In the genomic region with DNA sequence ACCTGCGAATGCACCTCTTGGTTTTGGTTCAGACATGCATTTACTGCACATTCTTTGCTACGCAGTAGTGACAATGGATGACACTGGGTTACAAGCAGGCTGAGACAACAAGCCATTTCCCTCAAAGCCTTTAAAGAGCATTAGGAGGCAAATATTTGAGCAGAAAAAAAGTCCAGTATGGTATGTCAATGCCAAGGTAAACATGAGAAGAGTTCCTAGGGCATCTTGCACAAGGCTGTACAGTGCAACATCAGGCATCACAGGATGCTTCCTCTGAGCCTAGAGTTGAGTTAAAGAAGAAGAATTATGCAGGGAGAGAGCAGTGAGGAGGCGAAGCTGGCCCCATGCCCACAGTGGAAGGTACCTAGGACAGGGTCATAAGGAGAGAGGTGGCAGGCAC, we compare ENCODE assay signal across 16 mouse cellular contexts.
"Had no signal": no experiment of that assay in that cellular context is flagged by ENCODE, and none has a peak within 500 bp of the region (broad histone marks: within the 10 kb centered on the region; RNA-seq: fewer than 3 reads in every experiment).

No protein-coding gene starts in this region.

- H3K4me2 ChIP-seq: limb, embryonic 15.5 days; lung, embryonic 15.5 days; midbrain, embryonic 11.5 days; neural tube, embryonic 12.5 days had no signal

- H3K4me1 ChIP-seq: limb, embryonic 15.5 days; lung, embryonic 15.5 days; neural tube, embryonic 12.5 days had no signal

- H3K27ac ChIP-seq: limb, embryonic 15.5 days; lung, embryonic 15.5 days; macrophage; neural tube, embryonic 12.5 days had no signal

- ATAC-seq: lung, postnatal 0 days; midbrain, embryonic 16.5 days had no signal

- H3K4me3 ChIP-seq: limb, embryonic 15.5 days; lung, embryonic 15.5 days; megakaryocyte, embryonic 14.5 days; neural tube, embryonic 12.5 days had no signal

- H3K9me3 ChIP-seq: limb, embryonic 15.5 days; lung, embryonic 15.5 days; megakaryocyte, embryonic 14.5 days; neural tube, embryonic 12.5 days had no signal

- H3K27me3 ChIP-seq: limb, embryonic 15.5 days; lung, embryonic 15.5 days; megakaryocyte, embryonic 14.5 days; neural tube, embryonic 12.5 days had no signal

- H3K36me3 ChIP-seq: lung, embryonic 15.5 days; neural tube, embryonic 12.5 days had no signal

- H3K9ac ChIP-seq: limb, embryonic 15.5 days; lung, embryonic 15.5 days; neural tube, embryonic 12.5 days had no signal

- DNase-seq: lung, adult 2 months; lung, postnatal 14 days; lung, postnatal 36 days; midbrain, embryonic 14.5 days; right cerebral cortex, postnatal 14 days; thymus, adult 18-20 months; thymus, postnatal 14 days; thymus, postnatal 36 days had no signal
